Mouse (Mus musculus): ENCODE data around the gene Mfap2. TPM values are rescaled to one million over a fixed set of nuclear protein-coding genes. Genes with fewer than 3 reads are reported as not detected.
A peak's percentile ranks its signal among the peaks of the same experiment; 100 is the strongest.

Mfap2 gene
- total RNA-seq (2015; ENCODE audit: low replicate concordance) (not detected in 2 replicates), total RNA-seq (2017; ENCODE audit: low replicate concordance) (not detected in 2 replicates)

GRCm38 (mm10) chr4:141010118-141010517 lies at the start of gene Mfap2:
Mfap2 (plus strand) TSS chr4:141010418.
- ATAC-seq (replicated peaks; ENCODE audit: low FRiP score, poor library complexity, severe bottlenecking) = no peak

- peak; percentile 94 for ATAC-seq (replicated peaks; ENCODE audit: low FRiP score, poor library complexity, severe bottlenecking)
Observed at GRCm38 (mm10) chr4:140960781-140961466, 49.3 kb upstream of the Mfap2 start, which contains the start of gene Sdhb. Sdhb (plus strand) TSS chr4:140961203.

GRCm38 (mm10) chr4:140961467-140962206 lies 48.6 kb upstream of the Mfap2 start:
- ATAC-seq (replicated peaks; ENCODE audit: low FRiP score, poor library complexity, severe bottlenecking) = peak; percentile 15

- ATAC-seq (replicated peaks; ENCODE audit: low FRiP score, poor library complexity, severe bottlenecking) = no peak
Observed at GRCm38 (mm10) chr4:140962207-140962909, 47.9 kb upstream of the Mfap2 start.

- ATAC-seq (replicated peaks; ENCODE audit: low FRiP score, poor library complexity, severe bottlenecking) = no peak
Observed at GRCm38 (mm10) chr4:140962950-140963349, 47.3 kb upstream of the Mfap2 start.

- no peak for ATAC-seq (replicated peaks; ENCODE audit: low FRiP score, poor library complexity, severe bottlenecking)
Observed at GRCm38 (mm10) chr4:140963941-140964597, 46.1 kb upstream of the Mfap2 start.

GRCm38 (mm10) chr4:140964620-140965019 lies 45.6 kb upstream of the Mfap2 start:
- ATAC-seq (replicated peaks; ENCODE audit: low FRiP score, poor library complexity, severe bottlenecking) = peak; percentile 50

GRCm38 (mm10) chr4:140967386-140968159 lies 42.6 kb upstream of the Mfap2 start:
- ATAC-seq (replicated peaks; ENCODE audit: low FRiP score, poor library complexity, severe bottlenecking) = no peak

GRCm38 (mm10) chr4:140971691-140972090 lies 38.5 kb upstream of the Mfap2 start:
- no peak for ATAC-seq (replicated peaks; ENCODE audit: low FRiP score, poor library complexity, severe bottlenecking)

GRCm38 (mm10) chr4:140974408-140974807 lies 35.8 kb upstream of the Mfap2 start:
- no peak for ATAC-seq (replicated peaks; ENCODE audit: low FRiP score, poor library complexity, severe bottlenecking)

- ATAC-seq (replicated peaks; ENCODE audit: low FRiP score, poor library complexity, severe bottlenecking) = no peak
Observed at GRCm38 (mm10) chr4:140975356-140975755, 34.9 kb upstream of the Mfap2 start.

GRCm38 (mm10) chr4:140977278-140977677 lies 32.9 kb upstream of the Mfap2 start:
- ATAC-seq (replicated peaks; ENCODE audit: low FRiP score, poor library complexity, severe bottlenecking) = no peak

GRCm38 (mm10) chr4:140977886-140978692 lies 32.1 kb upstream of the Mfap2 start:
- ATAC-seq (replicated peaks; ENCODE audit: low FRiP score, poor library complexity, severe bottlenecking) = no peak

GRCm38 (mm10) chr4:140981605-140982004 lies 28.6 kb upstream of the Mfap2 start:
- ATAC-seq (replicated peaks; ENCODE audit: low FRiP score, poor library complexity, severe bottlenecking) = no peak

- no peak for ATAC-seq (replicated peaks; ENCODE audit: low FRiP score, poor library complexity, severe bottlenecking)
Observed at GRCm38 (mm10) chr4:140982808-140983207, 27.4 kb upstream of the Mfap2 start.

- no peak for ATAC-seq (replicated peaks; ENCODE audit: low FRiP score, poor library complexity, severe bottlenecking)
Observed at GRCm38 (mm10) chr4:140983442-140983841, 26.8 kb upstream of the Mfap2 start.

- no peak for ATAC-seq (replicated peaks; ENCODE audit: low FRiP score, poor library complexity, severe bottlenecking)
Observed at GRCm38 (mm10) chr4:140984544-140984943, 25.7 kb upstream of the Mfap2 start.

GRCm38 (mm10) chr4:140986024-140986710 lies 24.1 kb upstream of the Mfap2 start:
- ATAC-seq (replicated peaks; ENCODE audit: low FRiP score, poor library complexity, severe bottlenecking) = no peak

All from erythroid progenitor cell, adult 5-6 weeks (primary cell).